Mouse (Mus musculus): Measurements from ENCODE around the gene Gm17018.

- TF ChIP-seq GATA1 (IDR thresholded peaks at IDR 0.05; ENCODE audit: borderline replicate concordance, low read length) (no peak), FLI1 (IDR thresholded peaks at IDR 0.05; ENCODE audit: low read length) (no peak)
Measured at GRCm38 (mm10) chr19:45606701-45607100, 46.3 kb downstream of the Gm17018 start.

Data from megakaryocyte, embryonic 14.5 days (primary cell).